Mouse (Mus musculus): ENCODE measurements around the gene Ufc1.

Ufc1 gene

GRCm38 (mm10) chr1:171271196-171271595 lies 23.6 kb downstream of the Ufc1 start:
- no peak for DNase-seq (ENCODE audit: low spot score in 2 of 2)

DNA sequence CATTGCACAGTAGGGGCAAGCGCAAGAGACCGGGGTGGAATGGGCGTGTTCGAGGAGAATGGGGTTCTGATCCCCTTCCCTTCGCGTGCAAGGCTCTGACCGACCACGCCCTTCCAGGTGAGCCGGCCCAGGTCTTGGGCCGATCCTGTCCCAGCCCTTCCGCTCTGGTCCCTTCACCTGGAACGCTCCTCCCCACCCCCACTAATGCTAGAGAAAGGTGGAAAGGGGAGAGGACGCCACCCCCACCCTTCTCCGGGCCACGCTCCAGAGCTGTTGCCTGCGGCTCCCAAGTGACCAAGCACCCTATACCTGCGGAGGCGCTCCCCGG lies 24.3 kb downstream of the Ufc1 start:
- DNase-seq (ENCODE audit: low spot score in 2 of 2), result no peak

GRCm38 (mm10) chr1:171269848-171270572 lies 24.8 kb downstream of the Ufc1 start, which contains the start of gene B4galt3:
B4galt3 (plus strand) TSS chr1:171270328.
- peak; percentile 92 to 95 for DNase-seq (ENCODE audit: low spot score in 2 of 2)

DNA sequence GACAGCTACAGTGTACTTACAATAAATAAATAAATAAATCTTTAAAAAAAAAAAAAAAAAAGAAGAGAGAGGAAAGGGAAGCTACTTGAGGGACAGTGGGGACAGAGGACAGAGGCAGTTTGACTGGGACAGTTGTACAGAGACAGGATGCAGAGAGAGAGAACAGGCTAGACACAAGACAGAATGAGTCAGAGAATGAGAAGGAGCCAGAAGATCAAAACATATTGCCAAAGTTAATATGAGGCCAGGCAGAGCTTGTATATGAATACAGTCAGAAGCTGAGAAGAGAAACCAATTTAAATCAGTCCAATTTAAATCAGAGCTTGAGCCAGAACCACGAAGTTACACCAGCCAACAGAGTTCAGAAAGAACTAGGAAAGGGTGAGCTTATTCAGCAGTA lies 26.5 kb downstream of the Ufc1 start:
- no peak for DNase-seq (ENCODE audit: low spot score in 2 of 2)

DNA sequence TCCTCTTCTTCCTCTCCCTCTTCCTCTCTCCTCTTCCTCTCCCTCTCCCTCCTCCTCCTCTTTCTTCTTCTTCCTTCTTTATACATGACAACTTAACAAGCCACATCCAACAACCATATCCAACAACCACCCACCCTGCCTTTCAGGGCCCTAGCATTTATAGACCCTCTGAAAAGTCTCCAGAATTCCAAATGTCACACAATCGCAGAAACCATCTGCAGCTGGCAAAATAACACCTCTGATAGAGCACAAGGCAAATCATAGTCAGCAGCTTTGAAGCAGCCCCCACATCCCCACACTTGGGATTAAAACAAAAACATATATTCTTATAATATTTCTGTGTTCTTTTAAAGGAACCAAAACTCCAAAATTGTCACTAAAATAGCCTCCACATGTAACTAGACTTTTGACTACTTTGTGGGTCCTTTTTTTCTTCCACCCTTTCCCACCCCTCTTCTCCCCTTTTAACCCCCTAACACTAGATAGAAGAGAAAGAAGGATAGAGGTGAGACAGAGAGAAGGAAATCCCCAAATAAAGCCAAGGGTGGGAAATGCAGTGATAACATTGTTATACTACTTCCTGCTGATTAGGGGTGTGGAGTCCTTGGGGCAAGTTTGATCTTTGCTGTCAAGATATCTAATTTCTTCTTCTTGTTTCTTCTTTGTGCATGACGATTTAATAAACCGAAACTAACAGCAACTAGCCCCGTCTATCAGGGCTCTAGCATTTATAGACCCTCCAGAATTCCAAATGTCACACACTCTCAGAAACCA lies 28.7 kb downstream of the Ufc1 start:
- no peak for DNase-seq (ENCODE audit: low spot score in 2 of 2)

DNA sequence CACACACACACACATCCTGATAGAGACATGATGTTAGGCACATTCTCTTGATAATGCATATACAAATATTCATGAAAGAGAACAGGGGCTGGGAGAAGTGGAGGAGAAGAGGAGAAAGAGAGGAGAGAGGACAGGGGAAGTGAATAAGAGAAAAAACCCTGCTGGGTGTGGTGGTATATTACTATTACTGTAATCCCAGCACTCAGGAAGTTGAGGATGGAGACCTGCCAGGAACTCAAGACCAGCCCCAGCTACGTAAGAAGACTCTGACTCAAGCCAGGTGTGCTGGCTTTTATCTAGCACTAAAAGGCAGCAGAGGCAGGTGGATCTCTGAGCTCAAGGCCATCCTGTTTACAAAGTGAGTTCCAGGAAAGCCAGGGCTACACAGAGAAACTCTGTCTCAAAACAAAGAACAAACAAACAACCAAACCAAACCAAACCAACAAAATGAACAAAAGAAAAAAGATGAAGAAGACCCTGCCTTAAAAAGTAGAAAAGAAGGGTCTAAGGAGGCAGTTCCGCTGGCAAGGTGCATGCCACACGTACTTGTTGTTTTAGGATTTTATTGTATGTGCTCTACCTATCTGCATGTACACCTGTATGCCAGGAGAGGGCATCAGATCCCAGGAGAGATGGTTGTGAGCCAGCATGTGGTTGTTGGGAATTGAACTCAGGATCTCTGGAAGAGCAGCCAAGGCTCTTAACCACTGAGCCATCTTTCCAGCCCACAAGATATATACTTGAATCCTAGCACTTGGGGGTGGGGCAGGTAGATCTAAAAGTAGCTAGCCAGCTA lies 31.0 kb downstream of the Ufc1 start:
- no peak for DNase-seq (ENCODE audit: low spot score in 2 of 2)

- no peak for DNase-seq (ENCODE audit: low spot score in 2 of 2)
These were observed 31.6 kb downstream of the Ufc1 start for GRCm38 (mm10) chr1:171263185-171263611.

DNA sequence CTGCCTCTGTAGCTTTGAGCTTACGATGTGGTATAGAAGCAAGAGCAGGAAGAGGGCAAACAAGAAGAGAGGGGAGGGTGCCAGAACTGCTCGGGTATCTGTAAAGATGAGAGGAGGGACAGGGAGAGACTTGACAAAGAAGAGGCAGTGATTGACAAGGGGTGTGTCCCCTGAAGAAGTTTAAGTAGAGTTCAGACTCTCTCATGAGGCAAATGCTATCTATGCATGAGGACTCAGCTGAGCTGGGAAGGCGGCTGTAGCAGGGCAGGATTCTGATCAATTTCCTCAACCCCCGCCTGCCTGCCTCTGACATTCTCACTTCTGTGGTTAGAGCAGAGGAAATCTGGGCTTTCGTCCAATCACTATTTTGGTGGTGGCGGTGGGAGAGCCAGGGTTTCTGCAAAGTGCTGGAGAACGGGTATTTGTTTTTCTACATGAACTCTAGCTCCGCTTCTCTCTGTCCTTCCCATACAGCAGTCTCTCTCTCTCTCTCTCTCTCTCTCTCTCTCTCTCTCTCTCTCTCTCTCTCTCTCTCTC lies 32.2 kb downstream of the Ufc1 start:
- DNase-seq (ENCODE audit: low spot score in 2 of 2), result peak in 1 of 2 experiments; percentile 67

DNA sequence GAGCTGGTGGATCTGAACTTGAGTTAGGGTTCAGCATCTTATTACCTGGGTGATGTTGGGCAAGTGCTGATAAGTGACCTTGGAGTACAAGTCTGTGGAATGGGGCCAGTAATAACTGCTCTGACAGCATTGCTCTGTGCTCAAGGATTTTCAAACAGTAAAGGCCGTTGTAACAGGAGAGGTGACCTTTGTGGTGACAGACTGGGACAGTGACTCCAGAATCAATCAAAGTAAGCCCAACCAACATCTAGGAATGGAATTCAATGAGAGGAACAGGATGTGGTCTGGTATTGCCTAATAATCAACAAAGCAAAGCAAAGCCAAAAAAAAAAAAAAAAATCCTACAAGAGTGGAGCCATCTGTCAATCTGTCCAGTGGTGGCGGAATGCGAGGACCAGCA lies 34.5 kb downstream of the Ufc1 start:
- no peak for DNase-seq (ENCODE audit: low spot score in 2 of 2)

- no peak for DNase-seq (ENCODE audit: low spot score in 2 of 2)
These were observed 35.9 kb downstream of the Ufc1 start for GRCm38 (mm10) chr1:171258921-171259320.

DNA sequence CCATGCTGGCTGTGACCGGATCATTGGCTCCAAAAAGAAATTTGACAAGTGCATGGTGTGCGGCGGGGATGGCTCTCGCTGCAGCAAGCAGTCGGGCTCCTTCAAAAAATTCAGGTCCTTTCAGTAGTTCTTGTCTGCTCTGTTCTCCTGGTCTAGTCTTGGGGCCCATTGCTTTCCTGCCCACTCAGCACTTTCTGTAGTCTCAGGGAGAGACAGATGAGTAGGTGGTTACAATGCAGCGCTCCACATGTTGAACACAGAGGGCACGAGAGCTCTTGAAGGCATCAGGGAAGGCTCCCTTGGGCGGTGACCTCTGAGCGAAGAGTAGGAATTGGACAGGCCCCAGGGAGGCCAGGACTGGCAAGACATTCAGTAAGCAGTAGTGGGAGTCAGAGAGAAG lies 37.0 kb downstream of the Ufc1 start:
- no peak for DNase-seq (ENCODE audit: low spot score in 2 of 2)

- peak in 1 of 2 experiments; percentile 59 for DNase-seq (ENCODE audit: low spot score in 2 of 2)
These were observed 37.8 kb downstream of the Ufc1 start for GRCm38 (mm10) chr1:171256937-171257548.

GRCm38 (mm10) chr1:171256095-171256818 lies 38.6 kb downstream of the Ufc1 start:
- DNase-seq (ENCODE audit: low spot score in 2 of 2), result no peak

DNA sequence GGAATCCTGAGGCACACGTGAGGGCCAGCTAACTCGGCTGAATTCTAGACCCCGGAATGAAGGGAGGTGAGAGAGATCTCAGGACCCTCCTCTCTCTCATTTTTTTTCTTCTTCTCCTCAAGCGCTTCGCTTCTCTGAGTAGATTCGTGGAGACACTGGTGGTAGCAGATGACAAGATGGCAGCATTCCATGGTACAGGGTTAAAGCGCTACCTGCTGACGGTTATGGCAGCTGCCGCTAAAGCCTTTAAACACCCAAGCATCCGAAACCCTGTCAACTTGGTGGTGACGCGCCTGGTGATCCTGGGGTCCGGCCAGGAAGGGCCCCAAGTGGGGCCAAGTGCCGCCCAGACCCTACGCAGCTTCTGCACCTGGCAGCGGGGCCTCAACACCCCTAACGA lies 42.4 kb downstream of the Ufc1 start:
- DNase-seq (ENCODE audit: low spot score in 2 of 2), result no peak

DNA sequence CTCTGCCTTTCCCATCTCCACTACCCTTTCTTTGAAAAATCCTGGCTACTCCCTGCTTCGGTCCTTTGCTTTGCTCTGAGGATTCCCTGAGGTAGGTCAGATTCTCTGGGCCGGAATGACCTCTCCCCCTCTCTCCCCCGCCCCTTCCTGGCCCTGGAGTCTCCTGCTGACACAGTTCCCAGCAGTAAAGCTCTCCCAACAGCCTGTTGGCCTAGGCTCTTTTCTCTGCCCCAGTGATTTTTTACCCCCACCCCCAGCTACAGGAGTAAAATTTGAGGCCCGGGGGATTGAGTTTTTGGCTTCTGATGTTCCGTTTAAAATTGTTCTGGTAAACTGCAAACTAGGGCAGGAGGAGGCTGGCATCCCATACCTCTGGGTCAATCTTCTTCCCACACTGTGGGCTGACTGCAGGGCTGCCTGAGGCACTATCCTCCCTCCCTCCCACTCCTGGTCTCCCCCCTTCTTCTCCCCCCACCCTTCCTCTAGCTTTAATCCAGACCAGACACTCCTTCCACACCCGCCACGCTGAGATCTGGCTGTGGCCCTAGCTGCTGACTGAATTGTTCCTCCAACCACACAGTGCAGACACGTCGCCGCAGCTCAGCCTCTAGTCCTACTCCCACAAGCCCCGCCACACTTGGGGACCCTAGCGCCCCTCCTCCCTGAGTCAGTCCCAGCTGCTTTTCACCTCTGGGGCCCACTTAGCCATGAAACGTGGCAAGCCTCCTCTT lies 43.1 kb downstream of the Ufc1 start:
- DNase-seq (ENCODE audit: low spot score in 2 of 2), result no peak

GRCm38 (mm10) chr1:171250680-171251593 lies 43.9 kb downstream of the Ufc1 start, which contains the start of gene Ndufs2:
Ndufs2 (minus strand) TSS chr1:171251388.
- DNase-seq (ENCODE audit: low spot score in 2 of 2), result peak in 1 of 2 experiments; percentile 55

GRCm38 (mm10) chr1:171249913-171250600 lies 44.8 kb downstream of the Ufc1 start, which contains the start of gene Adamts4:
Adamts4 (plus strand) TSS chr1:171250421.
- peak in 1 of 2 experiments; percentile 58 for DNase-seq (ENCODE audit: low spot score in 2 of 2)

Measured in cerebellum, postnatal 4 days (tissue).